Mouse (Mus musculus) neutrophil, adult 5-6 weeks (primary cell): ENCODE measurements at regions not wholly inside any gene's neighbourhood (a gene's known extent, or its start where the extent isn't known, plus 50 kb on each side); places are given as distances from the start of the nearest gene placed in this dataset.

Experiments used
- ATAC-seq: fragments of 151-379, 151-347 bp; 2 replicates; pipeline ENCODE4 v1.8.0; 2017; ENCODE audit warnings: mild to moderate bottlenecking, moderate TSS enrichment; ENCODE audit not compliant: insufficient number of reproducible peaks, poor library complexity, low FRiP score, severe bottlenecking; ENCODE audit errors: extremely low read depth

GRCm38 (mm10) chr7:79543231-79544071, 74.0 kb downstream of the Rhcg start:
- no peak for ATAC-seq

GRCm38 (mm10) chr7:79542379-79543015, 75.0 kb downstream of the Rhcg start:
- ATAC-seq = no peak

DNA sequence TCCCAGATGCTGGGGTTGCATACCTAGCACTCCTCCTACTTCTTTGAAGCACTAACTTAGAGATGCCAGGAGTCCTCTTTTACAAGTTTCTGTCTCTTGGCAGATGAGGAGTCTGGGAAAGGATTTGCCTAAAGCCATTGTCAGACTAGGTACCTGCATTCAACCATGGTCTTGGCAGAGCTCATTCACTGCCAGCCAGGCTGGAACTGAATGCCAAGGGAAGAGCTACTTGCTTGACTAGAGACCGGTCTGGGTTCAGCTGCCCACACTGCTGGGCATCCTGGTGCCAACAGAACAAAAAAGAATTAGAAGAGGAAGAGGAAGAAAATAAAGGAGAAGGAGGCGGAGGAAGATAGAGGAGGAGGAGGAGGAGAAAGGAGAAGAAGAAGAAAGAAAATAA, 74.1 kb upstream of the Polg start:
- ATAC-seq = no peak

DNA sequence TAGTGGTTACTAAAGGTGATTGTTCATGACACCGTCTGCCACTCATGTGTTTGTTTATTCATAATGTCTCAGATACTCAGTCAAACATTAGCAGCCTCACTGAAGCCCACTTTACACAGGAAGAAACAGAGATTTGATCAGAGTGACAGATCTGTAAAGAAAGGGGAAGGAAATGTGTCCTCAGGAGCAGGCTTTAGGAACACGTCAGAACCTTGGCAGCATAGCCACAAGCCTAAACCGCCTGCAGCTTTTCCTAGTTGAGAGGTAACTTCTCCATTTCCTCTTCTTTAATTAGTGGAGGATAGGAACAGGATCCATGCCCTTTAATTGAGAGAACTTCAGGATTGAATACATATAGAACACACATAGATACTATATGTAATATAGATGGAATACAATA, 73.3 kb upstream of the Polg start:
- no peak for ATAC-seq

DNA sequence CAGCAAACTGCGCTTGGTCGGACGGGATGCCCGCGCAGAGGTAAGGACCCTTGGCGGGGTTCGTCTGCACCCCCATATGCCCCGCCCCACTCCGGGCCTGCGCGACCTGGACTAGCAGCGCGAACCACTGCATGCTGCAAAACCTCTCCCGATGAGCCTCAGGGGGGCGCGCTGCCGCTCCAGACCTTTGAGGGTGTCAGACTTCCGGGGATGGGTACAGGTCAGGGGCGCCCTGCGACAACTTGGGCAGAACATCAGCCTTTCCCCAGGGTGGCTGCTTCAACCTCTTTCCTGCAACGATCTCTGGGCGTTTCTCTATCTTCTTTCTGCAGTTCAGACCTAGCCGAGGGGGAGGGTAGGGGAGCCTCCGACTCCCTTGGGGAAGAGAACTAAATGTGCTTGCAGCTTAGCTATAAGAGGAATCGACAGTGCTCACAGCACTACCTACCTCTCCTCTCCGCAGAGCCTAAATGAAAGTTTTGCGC, 70.0 kb upstream of the Polg start:
- ATAC-seq = 0 out of 2 replicates have a peak, but pooled peaks have one; percentile 18

GRCm38 (mm10) chr7:79535251-79536111, 69.3 kb upstream of the Polg start:
- ATAC-seq = no peak

DNA sequence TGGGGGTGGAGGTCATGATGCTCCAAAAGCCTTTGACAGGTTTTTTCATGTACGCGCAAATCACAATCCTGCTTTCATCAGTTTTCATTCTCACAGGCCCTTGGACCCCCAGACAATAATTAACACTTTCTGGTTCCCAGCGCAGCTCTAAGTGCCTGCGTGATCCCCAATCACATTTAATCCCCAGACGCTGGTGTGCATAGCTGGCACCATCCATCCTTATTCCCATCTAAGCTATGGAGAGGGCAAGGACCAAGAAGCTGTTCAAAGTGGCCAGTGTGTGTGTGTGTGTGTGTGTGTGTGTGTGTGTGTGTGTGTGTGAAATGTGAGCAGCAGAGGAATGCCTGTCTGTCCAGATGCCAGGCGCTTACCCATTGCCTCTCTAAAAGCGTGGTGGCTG, 68.7 kb upstream of the Polg start:
- ATAC-seq = no peak

DNA sequence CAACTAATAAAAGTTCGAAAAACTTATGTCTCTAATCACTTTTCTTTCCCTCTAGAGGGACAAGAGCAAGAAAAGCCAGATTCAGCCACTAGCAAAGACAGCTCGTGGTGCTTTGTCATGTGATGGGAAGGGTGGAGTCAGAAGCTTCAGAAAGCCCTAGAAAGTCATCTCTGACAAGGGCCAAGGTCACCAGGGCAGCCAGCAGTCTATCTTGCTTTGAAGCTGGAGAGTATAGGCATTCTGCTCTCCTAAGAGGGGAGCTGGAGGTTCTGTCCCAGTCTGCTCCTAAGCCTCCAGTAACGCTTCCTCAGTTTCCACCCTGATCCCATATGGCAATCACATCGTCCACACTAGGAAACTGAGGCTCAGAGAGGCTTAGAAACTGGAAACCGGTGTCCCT, 68.2 kb upstream of the Polg start:
- ATAC-seq = no peak

GRCm38 (mm10) chr7:79532626-79533140, 66.5 kb upstream of the Polg start:
- no peak for ATAC-seq

DNA sequence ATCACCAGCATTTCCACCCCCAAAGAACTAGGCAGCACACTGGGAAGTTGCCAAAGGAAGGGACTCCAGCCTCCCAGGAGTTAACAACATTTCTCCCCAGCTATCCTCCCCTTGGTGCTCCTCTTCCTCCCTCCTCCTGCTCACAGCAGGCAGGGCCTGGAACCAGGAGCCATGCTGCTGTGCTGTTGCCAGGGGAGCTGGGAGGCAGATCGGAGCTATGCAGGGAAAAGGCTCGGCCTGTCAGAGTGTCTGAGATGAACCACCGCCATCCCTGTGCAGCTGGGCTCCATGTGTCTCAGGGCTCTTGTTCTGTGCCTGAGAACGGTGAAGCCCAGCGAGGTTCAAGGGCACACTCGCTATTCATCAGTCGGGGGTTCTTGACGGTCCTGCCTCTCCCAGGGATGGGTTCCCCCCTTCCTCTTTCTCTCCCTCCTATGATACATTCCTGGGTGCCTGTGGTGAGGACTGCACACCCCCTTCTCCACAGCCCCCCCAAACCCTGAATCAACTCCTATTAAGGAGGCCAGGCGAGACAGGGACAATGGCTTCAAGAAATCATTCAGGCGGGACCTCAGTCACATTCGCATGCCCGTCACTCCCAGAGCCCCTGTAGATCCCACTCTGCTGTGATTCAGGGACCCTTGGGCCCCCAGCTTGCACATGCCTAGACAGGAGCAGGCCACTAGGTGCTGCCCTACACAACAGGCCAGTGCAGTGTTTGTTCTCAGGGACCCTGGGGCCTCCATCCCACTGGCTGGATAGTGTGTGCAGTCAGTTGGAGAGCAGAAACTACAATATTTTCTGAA, 65.6 kb upstream of the Polg start:
- no peak for ATAC-seq

DNA sequence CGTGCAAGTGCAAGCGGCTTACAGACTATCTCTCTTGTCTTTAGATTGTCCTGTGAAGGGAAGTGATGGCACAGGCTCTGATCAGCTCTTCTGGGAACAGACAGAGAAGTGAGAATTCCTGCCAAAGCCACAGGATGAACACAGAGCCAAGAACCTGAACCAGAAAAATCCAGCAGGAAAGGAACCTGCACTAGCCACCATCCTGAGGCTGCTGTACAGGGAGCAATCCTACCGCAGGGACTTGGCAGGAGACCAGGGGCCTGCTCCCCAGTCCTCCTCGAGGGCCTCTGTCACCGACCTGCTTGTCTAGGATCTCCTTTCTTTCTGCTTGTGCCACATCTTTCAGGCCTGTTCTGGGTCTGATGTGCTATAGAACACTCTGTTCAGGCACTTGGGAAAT, 65.0 kb upstream of the Polg start:
- ATAC-seq = no peak

DNA sequence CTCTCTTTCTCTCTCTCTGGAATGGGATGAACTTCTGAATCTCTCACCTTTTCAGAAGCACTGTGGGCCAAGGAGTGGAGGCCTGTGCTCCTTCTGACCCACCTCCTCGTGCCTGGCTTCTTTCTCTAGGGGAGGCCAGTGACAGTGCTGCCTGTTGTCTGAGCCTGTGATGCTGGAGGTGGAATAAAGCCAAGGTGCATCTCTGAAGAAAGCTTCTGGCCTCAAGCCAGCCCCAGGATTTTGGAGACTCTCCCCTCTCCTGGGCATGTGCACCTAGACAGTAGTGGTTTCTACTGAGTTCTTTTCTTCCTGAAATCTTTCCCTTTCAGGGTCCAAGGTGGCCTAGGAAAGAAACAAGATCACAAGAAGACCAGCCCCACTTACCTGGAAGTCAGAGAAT, 63.3 kb upstream of the Polg start:
- no peak for ATAC-seq

GRCm38 (mm10) chr7:79527984-79528383, 61.8 kb upstream of the Polg start:
- ATAC-seq = no peak

GRCm38 (mm10) chr7:79525690-79526630, 59.8 kb upstream of the Polg start:
- no peak for ATAC-seq

DNA sequence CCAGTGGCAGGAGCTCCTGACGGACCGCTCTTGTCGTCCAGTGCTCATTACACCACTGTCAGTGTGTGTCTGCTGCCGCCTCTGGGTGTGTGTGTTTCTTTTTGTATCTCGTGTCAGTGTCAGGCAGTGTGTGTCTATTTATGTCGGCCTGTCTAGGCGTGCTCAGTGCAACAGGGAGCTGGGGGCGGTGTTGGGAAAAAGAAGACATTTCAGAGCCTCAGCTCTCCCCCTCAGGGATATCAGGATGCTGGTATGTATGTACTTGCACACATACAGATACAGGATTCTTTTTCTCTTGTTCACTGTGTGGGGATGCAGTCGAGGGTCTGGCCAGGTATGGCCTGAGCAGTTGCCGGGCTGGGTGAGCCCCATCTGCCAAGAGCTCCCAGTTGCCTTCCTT, 58.8 kb upstream of the Polg start:
- no peak for ATAC-seq

DNA sequence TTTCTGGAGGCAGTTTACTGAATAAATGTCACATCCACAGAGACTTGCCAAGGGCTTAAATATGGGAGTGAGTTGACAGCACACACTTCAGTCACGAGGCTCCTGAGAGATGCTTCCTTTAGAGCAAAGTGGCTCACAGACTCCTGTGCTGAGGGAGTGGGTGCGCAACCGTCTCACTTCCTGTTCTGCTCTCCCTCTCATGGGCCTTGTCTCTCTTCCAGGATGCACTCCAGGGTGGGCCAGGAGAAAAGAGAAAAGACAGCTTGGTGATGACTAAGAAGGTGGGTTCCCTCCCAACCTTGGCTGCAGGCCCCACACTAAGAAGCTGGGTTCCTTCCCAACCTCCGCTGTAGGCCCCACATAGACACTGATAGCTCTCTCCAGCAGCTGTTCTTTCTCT, 57.5 kb upstream of the Polg start:
- no peak for ATAC-seq

DNA sequence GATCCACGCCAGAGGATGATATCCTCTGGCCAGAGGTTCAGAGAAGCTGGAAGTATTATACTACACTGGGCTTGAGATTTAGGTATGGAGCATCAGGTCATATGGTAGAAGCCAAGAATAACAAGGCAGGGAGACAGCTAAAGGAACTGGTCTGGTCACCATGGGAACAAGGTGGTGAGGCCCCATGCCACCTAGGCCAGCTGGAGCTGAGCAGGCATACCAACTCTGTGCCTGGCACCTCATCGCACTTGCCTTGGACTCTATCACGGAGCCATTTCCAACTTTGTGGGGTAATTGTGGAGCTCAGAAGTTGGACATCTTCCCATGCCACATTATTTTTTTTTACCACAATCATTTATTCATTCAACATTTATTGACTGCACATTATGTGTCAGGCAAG, 55.9 kb upstream of the Polg start:
- ATAC-seq = no peak

DNA sequence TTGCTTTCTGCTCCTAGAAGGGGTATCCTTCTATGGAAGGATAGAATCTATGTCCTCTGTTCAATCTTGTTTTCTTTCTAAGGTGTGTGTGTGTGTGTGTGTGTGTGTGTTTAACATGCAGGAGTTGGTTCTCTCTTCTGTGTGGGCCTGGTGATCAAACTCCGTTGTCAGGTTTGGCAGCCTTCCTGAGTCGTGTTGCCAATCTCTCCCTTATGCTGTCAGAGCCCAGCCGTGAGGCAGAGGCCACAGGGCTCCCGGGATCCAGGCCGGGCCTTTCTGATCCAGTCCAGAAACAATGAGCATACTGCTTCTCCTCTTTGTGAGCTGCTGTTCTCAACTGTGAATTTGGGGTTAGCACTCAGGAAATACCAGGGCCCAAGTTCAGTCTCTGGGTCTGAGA, 55.1 kb upstream of the Polg start:
- ATAC-seq = no peak
